Comparison of ENCODE assay signal across 8 mouse cellular contexts in genomic region chr1:138842315-138842714, GRCm38 (mm10). TPM values are rescaled to one million over a fixed set of nuclear protein-coding genes. Genes with fewer than 3 reads are reported as not detected.
DNase-seq lines count a peak whose midpoint lies in the region; ATAC-seq and TF ChIP-seq lines count a peak whose summit lies in the region.

No protein-coding gene starts in this region.

- H3K9ac ChIP-seq in heart, embryonic 15.5 days = no peak overlapping the region
- H3K9ac ChIP-seq in liver, embryonic 14.5 days (replicated peaks) = no peak overlapping the region

- ATAC-seq in heart, embryonic 15.5 days (replicated peaks; ENCODE audit: insufficient number of reproducible peaks, insufficient read depth, low FRiP score, low read depth) = no peak
- ATAC-seq in liver, embryonic 14.5 days (ENCODE audit: insufficient read depth) = no peak

- no peaks in the 10 kb centered on the region for H3K36me3 ChIP-seq in heart, embryonic 15.5 days
- H3K36me3 ChIP-seq in liver, embryonic 14.5 days (replicated peaks; ENCODE audit: control insufficient read depth, insufficient read depth, low read depth) = no peaks in the 10 kb centered on the region

- peak overlapping the region; percentile 52 for H3K4me3 ChIP-seq in heart, embryonic 15.5 days
- no peak overlapping the region for H3K4me3 ChIP-seq in liver, embryonic 14.5 days (ENCODE audit: insufficient read depth in 1 of 2, low read depth in 2 of 2, low read length in 2 of 2)

- H3K27me3 ChIP-seq in heart, embryonic 15.5 days = peaks cover 90% of the 10 kb centered on the region
- H3K27me3 ChIP-seq in liver, embryonic 14.5 days (ENCODE audit: control insufficient read depth, insufficient read depth, low read length) = peaks cover 99% of the 10 kb centered on the region

- no peaks in the 10 kb centered on the region for H3K9me3 ChIP-seq in heart, embryonic 15.5 days (replicated peaks)
- H3K9me3 ChIP-seq in liver, embryonic 14.5 days (ENCODE audit: control insufficient read depth, low read length) = no peaks in the 10 kb centered on the region

- no peak for TF ChIP-seq EP300 in liver, embryonic 14.5 days (IDR thresholded peaks at IDR 0.05; ENCODE audit: low read depth)

- intact Hi-C loops in gastrocnemius, postnatal 36 days (cut with DNase I) = no loop called here

- H3K4me2 ChIP-seq in heart, embryonic 15.5 days = peak overlapping the region; percentile 79
- peak overlapping the region; percentile 40; the same call in 1 of the 2 replicates for H3K4me2 ChIP-seq in liver, embryonic 14.5 days (ENCODE audit: low read depth)

- H3K27ac ChIP-seq in heart, embryonic 15.5 days = no peak overlapping the region
- no peak overlapping the region for H3K27ac ChIP-seq in liver, embryonic 14.5 days

- no peak for TF ChIP-seq CTCF in liver, embryonic 14.5 days (IDR thresholded peaks at IDR 0.05; ENCODE audit: low read depth)

- DNase-seq in cerebellum, postnatal 10 days = peak; percentile 44 to 45
- no peak for DNase-seq in cerebellum, adult 18-20 months
- peak; percentile 42 for DNase-seq in Muller cell, postnatal 12 days (ENCODE audit: inconsistent ontology term)
- DNase-seq in liver, embryonic 14.5 days (ENCODE audit: low read depth in 3 of 3, low spot score in 3 of 3) = no peak
- no peak for DNase-seq in right cerebral cortex, adult 18-20 months
- no peak for DNase-seq in gastrocnemius, postnatal 36 days
- no peak for DNase-seq in left cerebral cortex, adult 18-20 months (ENCODE audit: low spot score in 2 of 2)

- 2% methylated on average over 8 of the region's 8 CpGs for WGBS in heart, embryonic 15.5 days
- WGBS in liver, embryonic 14.5 days (ENCODE audit: insufficient replicate concordance) = 4% methylated on average over 8 of the region's 8 CpGs

- peaks cover 33% of the 10 kb centered on the region for H3K4me1 ChIP-seq in heart, embryonic 15.5 days (replicated peaks)
- peaks cover 0 to 2% of the 10 kb centered on the region in 2 experiments; a peak in 1 of 4 replicates for H3K4me1 ChIP-seq in liver, embryonic 14.5 days (replicated peaks; ENCODE audit: control insufficient read depth in 2 of 2, insufficient read depth in 2 of 2, low read length in 1 of 2)

RNA-seq across cellular contexts. Expression of gene Lhx9, which starts 6.1 kb away (rescaled TPM):
- polyA plus RNA-seq in heart, embryonic 15.5 days (2015; fragmentation: Nextera tagmentation; extraction: Ambion mirVana) = 0.18 and 0.24 TPM in 2 replicates
- polyA plus RNA-seq in liver, embryonic 14.5 days (2012; rRNA removed) = 0.08 and 0.13 TPM in 2 replicates
- polyA plus RNA-seq in liver, embryonic 14.5 days (2014; fragmentation: Nextera tagmentation; extraction: Ambion mirVana) = not detected in 2 replicates
- total RNA-seq in gastrocnemius, postnatal 36 days (2021) = not detected
- total RNA-seq in left cerebral cortex, adult 18-20 months (2021) = under 1 TPM; 0.70 to 1.00 TPM

RNA-seq across cellular contexts. Expression of gene 2310009B15Rik, which starts 14.3 kb away (rescaled TPM):
- 25.5 and 29.1 TPM in 2 replicates for polyA plus RNA-seq in heart, embryonic 15.5 days (2015; fragmentation: Nextera tagmentation; extraction: Ambion mirVana)
- 10.1 and 10.9 TPM in 2 replicates for polyA plus RNA-seq in liver, embryonic 14.5 days (2012; rRNA removed)
- 13.1 and 17.3 TPM in 2 replicates for polyA plus RNA-seq in liver, embryonic 14.5 days (2014; fragmentation: Nextera tagmentation; extraction: Ambion mirVana)
- total RNA-seq in gastrocnemius, postnatal 36 days (2021) = 10 to 100 TPM; 11.2 to 18.4 TPM
- total RNA-seq in left cerebral cortex, adult 18-20 months (2021) = 10 to 100 TPM; 12.6 to 15.8 TPM

Comparison
In these comparisons a context has a peak if more than half of its experiments do, and no peak if none do; other contexts are left out.
1. DNase-seq: peak in cerebellum, postnatal 10 days (2 of 2) and Muller cell, postnatal 12 days (single experiment); none in cerebellum, adult 18-20 months (0 of 2), liver, embryonic 14.5 days (0 of 3), right cerebral cortex, adult 18-20 months (single experiment), gastrocnemius, postnatal 36 days (0 of 2) and left cerebral cortex, adult 18-20 months (0 of 2).